Mouse (Mus musculus): ENCODE measurements around the gene Sema4f. TPM values are rescaled to one million over a fixed set of nuclear protein-coding genes. Genes with fewer than 3 reads are reported as not detected.

Sema4f gene
- polyA plus RNA-seq, 1 experiment from 2014 or later, result 8.8 TPM

DNA sequence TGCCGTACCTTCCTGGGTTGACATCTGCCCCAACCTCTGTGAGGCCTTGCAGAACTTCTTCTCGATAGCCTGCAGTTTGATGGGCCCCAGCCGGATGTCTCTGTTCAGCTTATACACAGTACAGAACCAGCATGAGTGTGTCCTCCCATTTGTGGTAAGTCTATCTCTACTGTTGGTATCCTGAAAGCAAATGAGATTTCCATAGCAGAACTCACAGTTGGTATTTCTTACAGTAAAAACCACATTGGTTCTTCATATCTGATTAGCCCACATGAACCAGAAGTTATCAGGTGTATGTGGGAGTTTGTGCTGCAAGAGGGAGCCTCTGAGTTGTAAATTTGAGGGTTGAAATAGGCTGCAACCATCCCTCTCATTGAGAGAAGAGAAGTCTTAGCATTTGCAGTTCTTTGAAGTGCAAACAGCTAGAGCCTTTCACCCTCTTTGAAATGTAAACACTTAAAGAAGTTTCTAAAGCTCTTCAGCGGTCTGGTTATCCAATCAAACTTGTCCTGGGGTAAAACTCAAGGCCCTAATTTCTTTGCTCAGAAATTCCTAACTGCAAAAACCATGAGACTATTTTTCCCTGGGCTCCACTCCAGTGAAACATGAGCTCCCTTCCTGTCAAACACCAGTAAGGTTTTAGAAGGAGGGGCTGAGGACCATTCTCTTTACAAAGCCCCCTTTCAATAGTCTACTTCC, 17.1 kb upstream of the Sema4f start:
- Histone ChIP-seq H3K4me1 (ENCODE audit: insufficient read depth, low read depth, low read length) (peaks cover 3% of the 10 kb centered on the region; the same call in 1 of the 2 replicates), H3K4me3 (ENCODE audit: low read depth, low read length) (no peak overlapping the region), H3K27me3 (replicated peaks; ENCODE audit: insufficient read depth, low read length) (no peaks in the 10 kb centered on the region), H3K36me3 (ENCODE audit: insufficient read depth, low read length) (no peaks in the 10 kb centered on the region), H3K9me3 (ENCODE audit: low read length) (no peaks in the 10 kb centered on the region), H3K4me2 (replicated peaks; ENCODE audit: low read depth, low read length) (no peak overlapping the region), H3K27ac (ENCODE audit: low read length) (peak overlapping the region; percentile 49), H3K9ac (replicated peaks; ENCODE audit: low read depth) (no peak overlapping the region)
- ATAC-seq (peak; percentile 97), DNase-seq (ENCODE audit: low spot score) (peak; percentile 92)
- 36% methylated on average over 4 of the region's 4 CpGs for WGBS
- TF ChIP-seq EP300 (IDR thresholded peaks at IDR 0.05) (peak; percentile 91), CTCF (IDR thresholded peaks at IDR 0.05) (peak; percentile 48)

DNA sequence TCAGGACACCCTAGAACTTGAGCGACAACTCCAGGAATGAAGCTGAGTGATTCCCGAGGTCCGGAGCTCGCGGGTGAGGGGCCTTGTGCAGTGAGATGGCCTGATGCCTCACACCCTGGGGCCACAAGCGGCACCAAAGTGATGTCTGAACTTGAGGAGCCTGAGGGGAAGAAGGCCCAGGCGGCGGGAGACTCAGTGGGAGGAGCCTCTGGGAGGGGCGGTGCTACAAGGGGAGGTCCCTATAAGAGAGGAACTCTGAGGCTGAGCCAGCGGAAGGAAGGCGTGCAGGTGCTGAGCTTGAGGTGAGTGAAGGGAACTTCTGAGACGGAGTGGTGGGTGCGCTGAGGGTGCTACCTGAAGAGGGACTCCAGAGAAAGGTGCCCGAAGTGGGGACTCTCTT, 7.1 kb upstream of the Sema4f start, which contains the start of gene M1ap:
Gene M1ap (plus strand): TSS at position 252 of the 400 bp plus-strand sequence.
- no peaks in the 10 kb centered on the region for H3K27me3 ChIP-seq (replicated peaks; ENCODE audit: insufficient read depth, low read length)
- no peak for DNase-seq (ENCODE audit: low spot score)
- H3K4me1 ChIP-seq (ENCODE audit: insufficient read depth, low read depth, low read length), result no peaks in the 10 kb centered on the region
- no peak within 1 kb of the TSS for H3K4me3 ChIP-seq (ENCODE audit: low read depth, low read length)
- no peak within 1 kb of the TSS for H3K9ac ChIP-seq (replicated peaks; ENCODE audit: low read depth)
- H3K4me2 ChIP-seq (replicated peaks; ENCODE audit: low read depth, low read length), result no peak within 1 kb of the TSS
- 64% methylated on average over 14 of the region's 14 CpGs for WGBS
- no peak for TF ChIP-seq EP300 (IDR thresholded peaks at IDR 0.05)
- TF ChIP-seq CTCF (IDR thresholded peaks at IDR 0.05), result no peak
- H3K36me3 ChIP-seq (ENCODE audit: insufficient read depth, low read length), result no peaks in the 10 kb centered on the region
- no peaks in the 10 kb centered on the region for H3K9me3 ChIP-seq (ENCODE audit: low read length)
- ATAC-seq, result no peak
- H3K27ac ChIP-seq (ENCODE audit: low read length), result no peak within 1 kb of the TSS

DNA sequence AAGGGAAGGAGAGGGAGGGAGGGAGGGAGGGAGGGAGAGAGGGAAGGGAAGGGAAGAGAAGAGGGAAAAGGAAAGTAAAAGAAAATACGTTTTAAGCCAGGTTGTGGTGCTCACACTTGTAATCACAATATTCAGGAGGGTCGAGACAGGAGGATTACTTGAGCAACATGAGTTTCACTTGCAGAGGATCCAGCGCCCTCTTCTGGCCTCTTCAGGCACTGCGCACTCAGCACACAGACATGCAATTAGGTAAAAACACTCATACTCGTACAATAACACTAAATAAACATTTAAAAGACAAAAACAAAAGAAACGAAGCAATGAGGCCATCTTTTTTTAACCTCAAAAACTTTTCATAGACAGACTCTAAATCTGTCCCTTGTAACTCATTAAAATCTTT, 6.2 kb upstream of the Sema4f start:
- no peak overlapping the region for H3K27ac ChIP-seq (ENCODE audit: low read length)
- no peaks in the 10 kb centered on the region for H3K27me3 ChIP-seq (replicated peaks; ENCODE audit: insufficient read depth, low read length)
- no peak overlapping the region for H3K4me2 ChIP-seq (replicated peaks; ENCODE audit: low read depth, low read length)
- 49% methylated on average over 6 of the region's 6 CpGs for WGBS
- no peaks in the 10 kb centered on the region for H3K4me1 ChIP-seq (ENCODE audit: insufficient read depth, low read depth, low read length)
- no peaks in the 10 kb centered on the region for H3K9me3 ChIP-seq (ENCODE audit: low read length)
- ATAC-seq (no peak), DNase-seq (ENCODE audit: low spot score) (no peak)
- no peak for TF ChIP-seq EP300 (IDR thresholded peaks at IDR 0.05)
- TF ChIP-seq CTCF (IDR thresholded peaks at IDR 0.05), result peak; percentile 60
- H3K4me3 ChIP-seq (ENCODE audit: low read depth, low read length), result no peak overlapping the region
- H3K9ac ChIP-seq (replicated peaks; ENCODE audit: low read depth), result no peak overlapping the region
- no peaks in the 10 kb centered on the region for H3K36me3 ChIP-seq (ENCODE audit: insufficient read depth, low read length)

DNA sequence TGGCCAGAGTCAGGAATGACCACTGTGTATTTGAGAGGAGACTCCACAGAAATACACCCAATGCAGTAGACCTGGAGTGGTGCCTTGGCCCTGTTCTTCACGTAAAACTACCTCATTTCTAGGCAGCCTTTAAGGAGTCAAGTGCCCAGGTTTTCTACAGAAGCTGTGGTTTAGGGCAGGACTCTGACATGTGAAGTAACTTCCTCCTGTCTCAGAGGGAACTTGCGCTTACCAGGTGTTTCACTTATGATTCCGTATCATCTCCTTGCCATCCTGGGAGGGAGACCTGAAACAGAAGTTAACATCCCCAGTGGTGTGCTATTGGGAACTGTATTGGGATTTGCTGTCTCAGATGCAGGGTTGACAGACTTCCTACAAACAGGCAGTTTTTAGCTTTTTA, 1.2 kb upstream of the Sema4f start:
- H3K9ac ChIP-seq (replicated peaks; ENCODE audit: low read depth), result no peak overlapping the region
- H3K9me3 ChIP-seq (ENCODE audit: low read length), result no peaks in the 10 kb centered on the region
- H3K36me3 ChIP-seq (ENCODE audit: insufficient read depth, low read length), result no peaks in the 10 kb centered on the region
- 62% methylated on average over 3 of the region's 3 CpGs for WGBS
- H3K27me3 ChIP-seq (replicated peaks; ENCODE audit: insufficient read depth, low read length), result no peaks in the 10 kb centered on the region
- no peak overlapping the region for H3K4me2 ChIP-seq (replicated peaks; ENCODE audit: low read depth, low read length)
- no peak for ATAC-seq
- no peak overlapping the region for H3K4me3 ChIP-seq (ENCODE audit: low read depth, low read length)
- H3K4me1 ChIP-seq (ENCODE audit: insufficient read depth, low read depth, low read length), result no peaks in the 10 kb centered on the region
- no peak overlapping the region for H3K27ac ChIP-seq (ENCODE audit: low read length)
- DNase-seq (ENCODE audit: low spot score), result no peak
- TF ChIP-seq EP300 (IDR thresholded peaks at IDR 0.05) (no peak), CTCF (IDR thresholded peaks at IDR 0.05) (no peak)

DNA sequence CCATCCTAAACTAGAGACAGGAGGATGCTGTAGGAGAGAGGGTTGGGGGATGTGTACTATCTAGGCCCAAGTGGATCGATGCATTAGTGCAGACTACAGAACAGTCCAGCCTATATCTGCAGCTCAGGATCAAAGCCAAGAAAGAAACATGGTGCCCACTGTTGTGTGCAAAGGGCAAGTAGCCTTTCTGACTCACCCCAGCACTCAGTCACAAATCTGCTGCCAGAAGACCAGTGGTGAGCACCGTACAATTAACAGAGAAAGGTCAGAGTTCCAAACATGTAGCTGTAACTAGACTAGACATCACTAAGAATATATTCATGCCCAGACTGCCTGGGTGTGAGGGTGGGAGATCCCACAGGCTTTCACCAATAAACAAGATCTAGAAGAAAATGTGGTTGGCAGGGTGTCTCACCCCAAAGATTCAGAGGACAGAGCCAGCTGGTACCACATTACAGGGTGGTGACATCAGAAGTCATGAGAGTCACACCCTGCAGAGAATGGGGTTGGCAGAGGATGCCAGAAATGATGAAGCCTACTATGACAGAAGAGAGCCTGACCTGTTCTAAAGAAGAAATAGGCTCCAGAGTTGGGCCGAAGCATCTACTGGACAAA, 4.8 kb downstream of the Sema4f start:
- Histone ChIP-seq H3K9ac (replicated peaks; ENCODE audit: low read depth) (no peak overlapping the region), H3K36me3 (ENCODE audit: insufficient read depth, low read length) (no peaks in the 10 kb centered on the region), H3K4me2 (replicated peaks; ENCODE audit: low read depth, low read length) (no peak overlapping the region), H3K27me3 (replicated peaks; ENCODE audit: insufficient read depth, low read length) (no peaks in the 10 kb centered on the region), H3K4me1 (ENCODE audit: insufficient read depth, low read depth, low read length) (no peaks in the 10 kb centered on the region), H3K4me3 (ENCODE audit: low read depth, low read length) (no peak overlapping the region), H3K9me3 (ENCODE audit: low read length) (no peaks in the 10 kb centered on the region), H3K27ac (ENCODE audit: low read length) (no peak overlapping the region)
- WGBS, result 83% methylated on average over 3 of the region's 3 CpGs
- ATAC-seq (no peak), DNase-seq (ENCODE audit: low spot score) (no peak)
- TF ChIP-seq CTCF (IDR thresholded peaks at IDR 0.05) (no peak), EP300 (IDR thresholded peaks at IDR 0.05) (no peak)

- no peak overlapping the region for H3K27ac ChIP-seq (ENCODE audit: low read length)
- no peak overlapping the region for H3K9ac ChIP-seq (replicated peaks; ENCODE audit: low read depth)
- H3K4me3 ChIP-seq (ENCODE audit: low read depth, low read length), result no peak overlapping the region
- H3K4me1 ChIP-seq (ENCODE audit: insufficient read depth, low read depth, low read length), result no peaks in the 10 kb centered on the region
- no peaks in the 10 kb centered on the region for H3K9me3 ChIP-seq (ENCODE audit: low read length)
- TF ChIP-seq EP300 (IDR thresholded peaks at IDR 0.05) (no peak), CTCF (IDR thresholded peaks at IDR 0.05) (no peak)
- DNase-seq (ENCODE audit: low spot score), result no peak
- 58% methylated on average over 5 of the region's 5 CpGs for WGBS
- H3K4me2 ChIP-seq (replicated peaks; ENCODE audit: low read depth, low read length), result no peak overlapping the region
- H3K27me3 ChIP-seq (replicated peaks; ENCODE audit: insufficient read depth, low read length), result no peaks in the 10 kb centered on the region
- no peak for ATAC-seq
- no peaks in the 10 kb centered on the region for H3K36me3 ChIP-seq (ENCODE audit: insufficient read depth, low read length)
Observed at GRCm38 (mm10) chr6:82927617-82928016, 12.0 kb downstream of the Sema4f start.

Data from lung, postnatal 0 days (tissue).